ENCODE assay signal across 11 mouse cellular contexts in genomic region chr5:34487320-34488090, GRCm38 (mm10). TPM values are rescaled to one million over a fixed set of nuclear protein-coding genes. Genes with fewer than 3 reads are reported as not detected.
DNase-seq lines count a peak whose midpoint lies in the region.
"Had no signal": no experiment of that assay in that cellular context is flagged by ENCODE, and none has a peak within 500 bp of the region (broad histone marks: within the 10 kb centered on the region; RNA-seq: fewer than 3 reads in every experiment).

No protein-coding gene starts in this region.

- WGBS in forebrain, embryonic 10.5 days = 85% methylated on average over 6 of the region's 6 CpGs

- no peak overlapping the region for H3K4me3 ChIP-seq in forebrain, embryonic 10.5 days
- H3K4me3 ChIP-seq: hindbrain, embryonic 15.5 days; midbrain, embryonic 15.5 days had no signal

- no peaks in the 10 kb centered on the region for H3K4me1 ChIP-seq in forebrain, embryonic 10.5 days
- H3K4me1 ChIP-seq: hindbrain, embryonic 15.5 days; midbrain, embryonic 15.5 days had no signal

- intact Hi-C loops in left cerebral cortex, postnatal 14 days (cut with DNase I) = no loop called here
- intact Hi-C loops in gastrocnemius, postnatal 14 days (cut with DNase I; ENCODE audit: low total_unique reads) = no loop called here

- H3K27ac ChIP-seq in forebrain, embryonic 10.5 days = no peak overlapping the region
- H3K27ac ChIP-seq: hindbrain, embryonic 15.5 days; midbrain, embryonic 15.5 days had no signal

- no peaks in the 10 kb centered on the region for H3K27me3 ChIP-seq in forebrain, embryonic 10.5 days (ENCODE audit: poor library complexity, severe bottlenecking)
- H3K27me3 ChIP-seq: hindbrain, embryonic 15.5 days; midbrain, embryonic 15.5 days; Patski had no signal

- H3K36me3 ChIP-seq in forebrain, embryonic 10.5 days (replicated peaks) = peaks cover 58% of the 10 kb centered on the region

- no peaks in the 10 kb centered on the region for H3K9me3 ChIP-seq in forebrain, embryonic 10.5 days
- H3K9me3 ChIP-seq: hindbrain, embryonic 15.5 days; midbrain, embryonic 15.5 days had no signal

- DNase-seq in frontal cortex, adult 2 months (ENCODE audit: extremely low spot score in 1 of 2, low spot score in 1 of 2) = peak; percentile 18 to 56
- DNase-seq in frontal cortex, postnatal 10 days (ENCODE audit: low spot score in 2 of 2) = no peak
- peak; percentile 38 to 65 for DNase-seq in left cerebral cortex, postnatal 14 days (ENCODE audit: low spot score in 2 of 2)
- no peak for DNase-seq in left cerebral cortex, adult 8-10 months (ENCODE audit: low spot score in 2 of 2)
- DNase-seq in gastrocnemius, postnatal 14 days = peak; percentile 53
- peak; percentile 13 for DNase-seq in lung, postnatal 14 days
- DNase-seq in forebrain, embryonic 10.5 days (ENCODE audit: extremely low spot score, low spot score) = no peak
- no peak for DNase-seq in thymus, postnatal 14 days

RNA-seq across cellular contexts. Expression of gene Tnip2, which starts 26.3 kb away (rescaled TPM):
- 28.9 and 38.8 TPM in 2 replicates for polyA plus RNA-seq in frontal cortex, adult 2 months (2012; rRNA removed)
- 10 to 100 TPM in 1 of 2 experiments, 1 to 10 TPM in 1; 9.2 to 11.7 TPM for total RNA-seq in left cerebral cortex, postnatal 14 days (2021)
- total RNA-seq in left cerebral cortex, adult 8-10 months (2022) = 10 to 100 TPM; 15.4 to 24.0 (median 20.9) TPM
- total RNA-seq in gastrocnemius, postnatal 14 days (2021) = 1 to 10 TPM; 2.4 to 2.7 TPM
- 6.1 and 6.7 TPM in 2 replicates for polyA plus RNA-seq in forebrain, embryonic 10.5 days (2016; fragmentation: Nextera tagmentation; extraction: Ambion mirVana)

RNA-seq across cellular contexts. Expression of gene Sh3bp2, which starts 38.1 kb away (rescaled TPM):
- 3.5 and 4.8 TPM in 2 replicates for polyA plus RNA-seq in frontal cortex, adult 2 months (2012; rRNA removed)
- 1 to 10 TPM; 2.8 to 4.6 TPM for total RNA-seq in left cerebral cortex, postnatal 14 days (2021)
- total RNA-seq in left cerebral cortex, adult 8-10 months (2022) = 1 to 10 TPM; 2.6 to 8.7 (median 4.6) TPM
- 1 to 10 TPM; 1.6 to 2.0 TPM for total RNA-seq in gastrocnemius, postnatal 14 days (2021)
- polyA plus RNA-seq in forebrain, embryonic 10.5 days (2016; fragmentation: Nextera tagmentation; extraction: Ambion mirVana) = 7.7 and 11.7 TPM in 2 replicates

Comparison
In these comparisons a context has a peak if more than half of its experiments do, and no peak if none do; other contexts are left out.
1. DNase-seq: peak in frontal cortex, adult 2 months (2 of 2), left cerebral cortex, postnatal 14 days (2 of 2), gastrocnemius, postnatal 14 days (single experiment) and lung, postnatal 14 days (single experiment); none in frontal cortex, postnatal 10 days (0 of 2), left cerebral cortex, adult 8-10 months (0 of 2), forebrain, embryonic 10.5 days (single experiment) and thymus, postnatal 14 days (single experiment).